Mouse (Mus musculus) forebrain, embryonic 15.5 days (tissue): ENCODE measurements at regions not wholly inside any gene's neighbourhood (a gene's known extent, or its start where the extent isn't known, plus 50 kb on each side); places are given as distances from the start of the nearest gene placed in this dataset.
A peak's percentile ranks its signal among the peaks of the same experiment; 100 is the strongest.
"Not testable (repeated sequence)": the region's sequence is repeated elsewhere in the genome, so short reads cannot be mapped to it uniquely, and the experiment has no call there.

Source experiments
- ATAC-seq: fragments of 200-750 bp; cut with Nextera tagmentation; replicated peaks from 2 replicates; pipeline ENCODE4 v1.8.0; 2017; ENCODE audit warnings: mild to moderate bottlenecking, moderate TSS enrichment, moderate library complexity
- H3K27ac ChIP-seq: fragments of 300-500 bp; sonication (generic); replicated peaks from 2 replicates; pipeline ENCODE4 v1.5.1; 2015; ENCODE audit warnings: mild to moderate bottlenecking, inconsistent platforms
- H3K27me3 ChIP-seq: fragments of 300-500 bp; sonication (generic); 2 replicates; pipeline ENCODE4 v1.6.1; 2015; ENCODE audit warnings: inconsistent platforms
- H3K36me3 ChIP-seq: fragments of 300-500 bp; sonication (generic); 2 replicates; pipeline ENCODE4 v1.6.1; 2015; ENCODE audit warnings: mild to moderate bottlenecking, inconsistent platforms
- H3K4me1 ChIP-seq: fragments of 300-500 bp; sonication (generic); 2 replicates; pipeline ENCODE4 v1.6.1; 2015; ENCODE audit warnings: inconsistent platforms
- H3K4me2 ChIP-seq: fragments of 300-500 bp; sonication (generic); replicated peaks from 2 replicates; pipeline ENCODE4 v1.6.1; 2015; ENCODE audit warnings: mild to moderate bottlenecking, inconsistent platforms
- H3K4me3 ChIP-seq: fragments of 300-500 bp; sonication (generic); 2 replicates; pipeline ENCODE4 v1.5.1; 2015; ENCODE audit warnings: mild to moderate bottlenecking, inconsistent platforms
- H3K9ac ChIP-seq: fragments of 300-500 bp; sonication (generic); replicated peaks from 2 replicates; pipeline ENCODE4 v1.6.1; 2015; ENCODE audit warnings: mild to moderate bottlenecking, inconsistent platforms
- H3K9me3 ChIP-seq: fragments of 300-500 bp; sonication (generic); 2 replicates; pipeline ENCODE4 v1.6.1; 2016; ENCODE audit warnings: inconsistent platforms
- WGBS: fragments of 180-500 bp; shearing (Covaris S2); methylation state at CpG from one replicate; pipeline ENCODE4 v1.1.7; 2015; ENCODE audit warnings: mixed read lengths; 5-methylcytosine and 5-hydroxymethylcytosine counted together

DNA sequence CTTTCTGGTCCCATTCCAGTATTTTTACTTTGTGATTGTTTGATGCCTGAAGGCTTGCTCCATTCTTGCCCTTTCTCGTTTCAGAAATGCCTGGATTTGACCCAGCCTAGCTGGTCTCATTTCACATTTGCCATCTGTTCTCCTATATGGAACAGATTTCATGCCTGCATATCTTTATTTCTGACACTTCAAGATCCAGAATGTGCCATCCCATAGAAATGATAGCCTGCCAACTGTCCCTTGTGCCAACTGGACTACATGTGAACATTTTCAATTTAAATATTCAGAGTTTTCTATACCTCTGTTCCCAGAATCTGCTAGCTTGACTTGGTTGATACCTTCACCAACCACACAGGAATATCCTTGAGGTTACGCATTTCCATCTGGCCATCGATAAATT lies 669.0 kb downstream of the Fscb start:
- H3K36me3 ChIP-seq = no peaks in the 10 kb centered on the region
- peak; percentile 51; the same call in 1 of the 2 replicates for ATAC-seq
- H3K4me1 ChIP-seq = no peaks in the 10 kb centered on the region
- no peak overlapping the region for H3K27ac ChIP-seq
- no peak overlapping the region for H3K4me2 ChIP-seq
- H3K9me3 ChIP-seq = no peaks in the 10 kb centered on the region
- 70% methylated on average over 3 of the region's 3 CpGs for WGBS
- no peak overlapping the region for H3K9ac ChIP-seq
- no peak overlapping the region for H3K4me3 ChIP-seq
- no peaks in the 10 kb centered on the region for H3K27me3 ChIP-seq

DNA sequence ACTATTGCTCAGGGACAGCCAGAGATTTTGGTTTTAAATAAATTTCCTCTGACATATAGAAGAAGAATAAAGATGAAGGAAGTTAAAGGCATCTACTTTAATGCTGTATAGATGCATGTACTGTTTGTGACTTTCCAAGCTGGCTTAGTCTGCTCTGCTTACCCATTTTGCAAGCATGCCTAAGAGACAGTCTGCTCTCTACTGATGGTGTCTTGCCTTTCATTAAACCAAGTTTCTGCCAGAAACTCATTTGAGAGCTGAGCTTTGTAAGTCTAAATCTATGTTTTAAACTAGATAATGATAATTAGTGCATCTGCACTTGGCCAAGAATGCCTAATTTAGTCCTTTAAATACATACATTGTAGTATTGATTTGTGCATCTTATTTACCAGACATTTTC lies 670.5 kb downstream of the Fscb start:
- Histone ChIP-seq H3K4me1 (no peaks in the 10 kb centered on the region), H3K27me3 (no peaks in the 10 kb centered on the region), H3K9me3 (no peaks in the 10 kb centered on the region), H3K9ac (no peak overlapping the region), H3K27ac (peak overlapping the region; percentile 52; the same call in 1 of the 2 replicates), H3K36me3 (no peaks in the 10 kb centered on the region), H3K4me2 (no peak overlapping the region), H3K4me3 (no peak overlapping the region)
- peak; percentile 78 for ATAC-seq

DNA sequence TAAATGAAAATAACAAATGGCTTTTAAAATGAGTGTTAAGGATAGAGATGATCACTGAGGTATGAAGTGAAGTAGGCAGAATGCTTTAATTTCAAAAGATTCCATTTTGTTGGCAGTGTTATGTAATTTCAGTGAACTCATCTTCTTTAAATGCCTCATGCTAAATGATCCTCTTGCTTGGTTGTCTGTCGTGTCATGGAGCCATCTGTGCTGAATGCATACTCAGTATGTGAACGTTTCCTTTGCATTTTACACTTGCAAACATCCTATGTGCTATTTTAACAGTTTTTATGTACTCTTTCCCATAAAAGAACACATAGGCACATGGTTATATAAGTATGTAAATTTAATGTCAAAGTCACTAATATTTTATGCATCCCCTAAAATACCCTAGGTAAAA lies 682.8 kb downstream of the Fscb start:
- Histone ChIP-seq H3K9me3 (no peaks in the 10 kb centered on the region), H3K27me3 (no peaks in the 10 kb centered on the region), H3K4me2 (no peak overlapping the region), H3K4me3 (no peak overlapping the region), H3K27ac (no peak overlapping the region), H3K9ac (no peak overlapping the region), H3K4me1 (no peaks in the 10 kb centered on the region), H3K36me3 (no peaks in the 10 kb centered on the region)
- ATAC-seq = no peak; the same call in 1 of the 2 replicates
- 60% methylated on average over 2 of the region's 2 CpGs for WGBS

GRCm38 (mm10) chr12:63777874-63778273 lies 696.6 kb downstream of the Fscb start:
- WGBS = 88% methylated on average over 3 of the region's 3 CpGs
- no peak for ATAC-seq
- no peak overlapping the region for H3K4me2 ChIP-seq
- no peak overlapping the region for H3K9ac ChIP-seq
- no peaks in the 10 kb centered on the region for H3K4me1 ChIP-seq
- no peaks in the 10 kb centered on the region for H3K27me3 ChIP-seq
- no peak overlapping the region for H3K27ac ChIP-seq
- H3K36me3 ChIP-seq = no peaks in the 10 kb centered on the region
- H3K9me3 ChIP-seq = no peaks in the 10 kb centered on the region
- no peak overlapping the region for H3K4me3 ChIP-seq

DNA sequence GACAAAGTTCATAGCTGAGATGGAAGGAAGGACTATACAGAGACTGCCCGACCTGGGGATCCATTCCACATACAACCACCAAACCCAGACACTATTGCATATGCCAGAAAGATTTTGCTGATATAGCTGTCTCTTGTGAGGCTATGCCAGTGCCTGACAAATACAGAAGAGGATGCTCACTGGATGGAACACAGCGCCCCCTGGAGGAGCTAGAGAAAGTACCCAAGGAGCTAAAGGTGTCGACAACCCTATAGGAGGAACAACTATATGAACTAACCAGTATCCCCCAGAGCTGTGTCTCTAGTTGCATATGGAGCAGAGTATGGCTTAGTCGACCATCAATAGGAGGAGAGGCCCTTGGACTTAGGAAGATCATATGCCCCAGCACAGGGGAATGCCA lies 713.4 kb downstream of the Fscb start:
- H3K4me2 ChIP-seq, H3K9ac ChIP-seq, ATAC-seq, H3K4me1 ChIP-seq, H3K36me3 ChIP-seq, H3K27me3 ChIP-seq, H3K27ac ChIP-seq, H3K4me3 ChIP-seq, H3K9me3 ChIP-seq: not testable (repeated sequence)
- 61% methylated on average over 4 of the region's 4 CpGs for whole genome bisulfite sequencing
